9 mouse cellular contexts compared by ENCODE assay signal in genomic region chr4:134663052-134663451, GRCm38 (mm10). TPM values are rescaled to one million over a fixed set of nuclear protein-coding genes. Genes with fewer than 3 reads are reported as not detected.
A peak's percentile ranks its signal among the peaks of the same experiment; 100 is the strongest.
DNase-seq lines count a peak whose midpoint lies in the region; ATAC-seq lines count a peak whose summit lies in the region.
"Had no signal": no experiment of that assay in that cellular context is flagged by ENCODE, and none has a peak within 500 bp of the region (broad histone marks: within the 10 kb centered on the region; RNA-seq: fewer than 3 reads in every experiment).

No protein-coding gene starts in this region.

- 53% methylated on average over 10 of the region's 10 CpGs for WGBS in midbrain, embryonic 16.5 days
- WGBS in midbrain, embryonic 13.5 days, result 54% methylated on average over 10 of the region's 10 CpGs

- H3K4me1 ChIP-seq in midbrain, embryonic 16.5 days (ENCODE audit: control insufficient read depth, insufficient read depth, low read length), result peaks cover 39% of the 10 kb centered on the region
- H3K4me1 ChIP-seq in midbrain, embryonic 13.5 days (replicated peaks), result peaks cover 44% of the 10 kb centered on the region

- no peak overlapping the region for H3K4me3 ChIP-seq in midbrain, embryonic 16.5 days (ENCODE audit: low read depth, low read length)
- no peak overlapping the region for H3K4me3 ChIP-seq in midbrain, embryonic 13.5 days (replicated peaks)
- H3K4me3 ChIP-seq: embryonic facial prominence, embryonic 12.5 days had no signal

- DNase-seq in adrenal gland, postnatal 36 days, result peak; percentile 80 to 81
- peak; percentile 31 to 48 for DNase-seq in heart, postnatal 36 days
- peak; percentile 44 for DNase-seq in yolk sac, embryonic 10.5 days (ENCODE audit: low spot score)
- no peak for DNase-seq in kidney, adult 18-20 months
- no peak for DNase-seq in left cerebral cortex, adult 8-10 months (ENCODE audit: low spot score in 2 of 2)

- intact Hi-C loops in heart, postnatal 36 days (cut with DNase I), result loop anchor here (5.0 kb wide), 1 partner anchor 34 kb away; no protein-coding TSS in a partner anchor

- ATAC-seq in midbrain, embryonic 16.5 days, result no peak
- ATAC-seq in midbrain, embryonic 13.5 days, result no peak
- ATAC-seq: hindbrain, embryonic 16.5 days had no signal

- H3K36me3 ChIP-seq in midbrain, embryonic 16.5 days (ENCODE audit: control insufficient read depth, insufficient read depth, low read length), result no peaks in the 10 kb centered on the region
- no peaks in the 10 kb centered on the region for H3K36me3 ChIP-seq in midbrain, embryonic 13.5 days
- H3K36me3 ChIP-seq: embryonic facial prominence, embryonic 12.5 days had no signal

- peak overlapping the region; percentile 53; the same call in 1 of the 2 replicates for H3K27ac ChIP-seq in midbrain, embryonic 16.5 days (ENCODE audit: low read length)
- no peak overlapping the region; the same call in 1 of the 2 replicates for H3K27ac ChIP-seq in midbrain, embryonic 13.5 days
- H3K27ac ChIP-seq: embryonic facial prominence, embryonic 12.5 days had no signal

- no peaks in the 10 kb centered on the region for H3K9me3 ChIP-seq in midbrain, embryonic 16.5 days (replicated peaks; ENCODE audit: control insufficient read depth, low read length, poor library complexity, severe bottlenecking)
- H3K9me3 ChIP-seq in midbrain, embryonic 13.5 days, result no peaks in the 10 kb centered on the region
- H3K9me3 ChIP-seq: embryonic facial prominence, embryonic 12.5 days had no signal

- H3K9ac ChIP-seq in midbrain, embryonic 16.5 days (ENCODE audit: low read depth, low read length), result peak overlapping the region; percentile 6; the same call in 1 of the 2 replicates
- H3K9ac ChIP-seq in midbrain, embryonic 13.5 days (replicated peaks), result no peak overlapping the region
- H3K9ac ChIP-seq: embryonic facial prominence, embryonic 12.5 days had no signal

- H3K4me2 ChIP-seq in midbrain, embryonic 16.5 days (ENCODE audit: low read length), result no peak overlapping the region
- no peak overlapping the region for H3K4me2 ChIP-seq in midbrain, embryonic 13.5 days (replicated peaks)
- H3K4me2 ChIP-seq: embryonic facial prominence, embryonic 12.5 days had no signal

- H3K27me3 ChIP-seq in midbrain, embryonic 16.5 days (ENCODE audit: control insufficient read depth, insufficient read depth, low read depth, low read length), result no peaks in the 10 kb centered on the region
- no peaks in the 10 kb centered on the region for H3K27me3 ChIP-seq in midbrain, embryonic 13.5 days

RNA-seq across cellular contexts. Expression of gene Man1c1, which starts 41.0 kb away (rescaled TPM):
- 2.9 and 3.2 TPM in 2 replicates for polyA plus RNA-seq in midbrain, embryonic 16.5 days (2015; fragmentation: Nextera tagmentation; extraction: Ambion mirVana)
- 1.9 and 2.4 TPM in 2 replicates for polyA plus RNA-seq in midbrain, embryonic 13.5 days (2015; fragmentation: Nextera tagmentation; extraction: Ambion mirVana)
- 10 to 100 TPM; 18.5 to 24.7 TPM for total RNA-seq in adrenal gland, postnatal 36 days (2021)
- 10 to 100 TPM; 22.0 to 23.2 TPM for total RNA-seq in heart, postnatal 36 days (2021)
- 10 to 100 TPM; 34.6 to 40.0 (median 38.4) TPM for total RNA-seq in left cerebral cortex, adult 8-10 months (2022)

Comparison
In these comparisons a context has a peak if more than half of its experiments do, and no peak if none do; other contexts are left out.
1. DNase-seq: peak in adrenal gland, postnatal 36 days (2 of 2), heart, postnatal 36 days (2 of 2) and yolk sac, embryonic 10.5 days (single experiment); none in kidney, adult 18-20 months (single experiment) and left cerebral cortex, adult 8-10 months (0 of 2).